Mouse (Mus musculus): ENCODE measurements around the gene Mvb12a.

DNA sequence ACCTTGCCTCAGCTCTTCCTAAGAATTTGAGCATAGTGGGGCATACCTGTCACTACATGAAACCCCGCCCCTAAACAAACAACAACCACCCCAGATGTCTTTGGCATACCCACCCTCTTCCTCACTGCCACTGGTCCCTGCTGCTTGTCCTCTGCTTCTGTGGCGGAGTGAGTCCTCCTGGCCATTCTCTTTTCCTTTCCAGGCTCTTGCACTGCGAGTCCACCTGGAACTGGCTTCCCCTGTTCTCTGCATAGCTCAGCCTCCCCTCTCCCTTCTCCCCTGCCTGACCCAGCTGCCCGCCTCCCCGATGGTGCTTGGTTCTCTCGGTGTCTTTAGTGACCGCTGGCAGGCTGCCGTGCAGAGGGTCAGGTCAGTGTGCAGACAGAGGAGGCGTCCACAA is 1.0 kb downstream of the Mvb12a start:
- no peak for TF ChIP-seq CTCF (conservative IDR thresholded peaks at IDR 0.05; ENCODE audit: low read length)
- no peak for TF ChIP-seq NANOG (IDR thresholded peaks at IDR 0.05; ENCODE audit: borderline replicate concordance, low read length)

Measured in E14TG2a.4 (cell line).